Mouse (Mus musculus): Measurements from ENCODE around the gene Rhot2.
"Not testable (repeated sequence)": the region's sequence is repeated elsewhere in the genome, so short reads cannot be mapped to it uniquely, and the experiment has no call there.

Rhot2 gene

GRCm38 (mm10) chr17:25874148-25874720 is 29.6 kb upstream of the Rhot2 start:
- DNase-seq (ENCODE audit: low read depth, low spot score): no peak

DNA sequence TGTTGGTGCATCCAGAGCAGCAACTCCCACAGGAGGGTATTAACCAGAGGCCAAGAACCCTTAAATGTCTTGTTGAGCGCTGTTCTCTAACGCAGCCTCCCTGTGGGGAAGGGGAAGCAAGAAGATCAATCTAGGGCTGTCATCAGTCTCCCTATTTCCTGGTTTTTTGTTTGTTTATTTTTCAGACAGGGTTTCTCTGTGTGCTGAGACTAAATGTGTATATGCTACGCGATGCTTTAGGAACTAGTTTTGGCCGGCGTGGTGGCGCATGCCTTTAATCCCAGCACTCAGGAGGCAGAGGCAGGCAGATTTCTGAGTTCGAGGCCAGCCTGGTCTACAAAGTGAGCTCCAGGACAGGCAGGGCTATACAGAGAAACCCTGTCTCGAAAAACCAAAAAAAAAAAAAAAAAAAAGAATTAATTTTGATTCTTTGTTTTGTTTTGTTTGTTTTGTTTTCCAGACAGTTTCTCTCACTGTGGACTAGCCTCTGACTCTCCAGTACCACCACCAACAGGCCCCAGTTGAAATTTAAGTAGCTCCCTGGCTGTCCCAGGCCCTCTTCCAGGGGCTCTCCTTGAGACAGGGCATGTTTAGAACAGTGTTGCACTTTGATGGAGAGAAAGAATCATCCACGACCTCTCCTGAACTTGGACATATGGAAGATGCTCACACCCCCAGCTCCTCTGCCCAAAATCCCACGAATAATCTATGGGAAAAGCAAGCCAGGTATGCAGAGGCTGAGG is 28.9 kb upstream of the Rhot2 start:
- DNase-seq (ENCODE audit: low read depth, low spot score): no peak

- DNase-seq (ENCODE audit: low read depth, low spot score): no peak
Observed at GRCm38 (mm10) chr17:25872676-25873075, 28.0 kb upstream of the Rhot2 start.

DNA sequence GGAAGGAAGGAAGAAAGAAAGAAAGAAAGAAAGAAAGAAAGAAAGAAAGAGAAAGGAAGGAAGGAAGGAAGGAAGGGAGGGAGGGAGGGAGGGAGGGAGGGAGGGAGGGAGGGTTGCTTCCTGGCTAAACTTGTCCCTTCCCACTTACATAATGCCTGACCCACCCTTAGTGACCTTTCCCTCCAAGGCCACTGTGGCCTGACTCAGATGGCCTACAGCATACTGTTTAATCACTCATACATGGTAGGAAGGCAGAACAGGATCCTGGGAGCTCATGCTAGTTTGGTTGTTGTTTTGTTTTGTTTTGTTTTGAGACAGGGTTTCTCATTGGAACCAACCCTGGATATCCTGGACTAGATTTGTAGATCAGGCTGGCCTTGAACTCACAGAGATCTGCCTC is 26.9 kb upstream of the Rhot2 start:
- DNase-seq (ENCODE audit: low read depth, low spot score): not testable (repeated sequence)

GRCm38 (mm10) chr17:25869954-25870353 is 25.3 kb upstream of the Rhot2 start:
- DNase-seq (ENCODE audit: low read depth, low spot score): no peak

GRCm38 (mm10) chr17:25869498-25869897 is 24.8 kb upstream of the Rhot2 start:
- no peak for DNase-seq (ENCODE audit: low read depth, low spot score)

DNA sequence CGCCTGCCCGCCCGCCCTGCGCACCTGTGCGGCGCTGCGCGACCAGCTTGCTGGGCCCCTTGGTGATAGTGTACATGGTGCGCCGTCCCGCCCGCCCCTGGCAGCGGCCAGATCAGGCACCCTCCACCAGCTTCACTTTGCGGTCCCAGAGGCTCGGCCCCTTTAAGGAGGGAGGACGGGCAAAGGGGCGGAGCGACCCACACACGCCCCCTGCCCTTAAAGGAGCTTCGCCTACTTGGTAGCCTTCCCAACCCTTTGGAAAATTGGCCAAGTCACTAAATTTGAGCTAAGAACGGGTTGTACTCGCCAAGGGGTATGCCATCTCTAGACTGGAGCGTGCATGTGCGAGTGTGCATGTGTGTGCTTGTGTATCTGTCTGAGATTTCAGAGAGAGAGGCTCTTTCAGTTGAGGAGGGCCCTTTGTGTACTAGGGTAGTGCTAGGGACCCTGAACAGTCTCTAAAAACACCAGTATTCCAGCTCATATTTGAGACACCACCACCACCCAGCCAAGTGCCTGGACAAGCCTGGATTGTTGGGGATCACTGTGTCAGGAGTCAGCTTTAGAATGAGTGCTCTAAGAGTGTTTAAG is 24.0 kb upstream of the Rhot2 start, which contains the start of gene Mcrip2:
Gene Mcrip2, minus strand, starts transcription at position 164 of the 591 bp plus-strand sequence.
- peak; percentile 59 for DNase-seq (ENCODE audit: low read depth, low spot score)

DNA sequence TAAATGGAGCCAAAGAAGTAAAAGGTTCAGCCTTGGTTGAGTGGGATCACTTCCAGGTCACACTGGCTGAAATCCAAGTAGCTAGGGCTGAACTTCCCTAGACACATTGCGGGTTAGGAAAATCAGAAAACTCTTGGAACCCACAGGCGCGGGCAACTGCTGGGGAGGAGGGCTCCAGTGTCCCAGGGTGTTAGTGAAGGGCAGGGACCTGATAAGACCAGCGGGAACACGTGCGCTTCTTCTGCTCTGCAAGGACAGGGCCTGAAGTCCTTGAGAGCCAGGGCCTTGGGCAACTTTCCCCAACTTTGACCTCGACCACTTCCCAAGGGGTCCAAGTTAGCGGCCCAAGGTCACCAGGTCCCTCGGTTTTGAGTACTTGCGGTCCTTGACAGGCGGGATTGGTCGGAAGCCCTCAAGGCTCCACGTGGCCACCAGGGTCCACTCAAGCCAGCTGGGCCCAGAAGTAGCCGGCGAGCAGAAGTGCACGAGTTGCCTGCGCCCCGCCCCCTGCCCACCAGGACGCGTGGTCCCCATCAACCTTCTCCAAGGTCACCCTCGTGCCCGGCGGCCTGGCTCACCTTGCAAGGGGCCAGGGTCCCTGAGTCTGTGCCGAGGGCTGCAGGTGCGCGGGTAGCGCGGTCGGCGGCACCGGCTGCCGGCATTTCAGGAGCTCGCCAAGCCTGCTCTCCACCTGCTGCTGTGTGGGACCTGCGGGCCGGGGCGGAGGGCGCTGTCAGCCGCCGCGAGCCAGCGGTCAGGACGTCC is 23.4 kb upstream of the Rhot2 start:
- no peak for DNase-seq (ENCODE audit: low read depth, low spot score)

DNA sequence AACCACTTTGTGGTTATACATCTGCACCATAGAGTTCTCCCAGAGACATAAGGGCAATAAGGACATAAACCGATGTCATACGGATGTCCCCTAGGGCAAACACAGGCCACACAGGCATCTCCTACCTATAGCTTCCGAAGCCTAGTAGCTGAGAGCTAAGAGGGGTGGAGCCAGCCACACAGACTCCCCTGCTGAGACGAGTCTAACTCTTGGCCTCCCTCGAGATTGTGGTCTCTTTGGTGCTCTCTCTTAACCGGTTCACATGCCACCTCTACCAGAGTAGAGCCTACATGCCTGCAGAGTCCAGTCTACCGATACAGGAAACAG is 22.8 kb upstream of the Rhot2 start:
- no peak for DNase-seq (ENCODE audit: low read depth, low spot score)

GRCm38 (mm10) chr17:25866172-25866571 is 21.5 kb upstream of the Rhot2 start:
- DNase-seq (ENCODE audit: low read depth, low spot score): no peak

DNA sequence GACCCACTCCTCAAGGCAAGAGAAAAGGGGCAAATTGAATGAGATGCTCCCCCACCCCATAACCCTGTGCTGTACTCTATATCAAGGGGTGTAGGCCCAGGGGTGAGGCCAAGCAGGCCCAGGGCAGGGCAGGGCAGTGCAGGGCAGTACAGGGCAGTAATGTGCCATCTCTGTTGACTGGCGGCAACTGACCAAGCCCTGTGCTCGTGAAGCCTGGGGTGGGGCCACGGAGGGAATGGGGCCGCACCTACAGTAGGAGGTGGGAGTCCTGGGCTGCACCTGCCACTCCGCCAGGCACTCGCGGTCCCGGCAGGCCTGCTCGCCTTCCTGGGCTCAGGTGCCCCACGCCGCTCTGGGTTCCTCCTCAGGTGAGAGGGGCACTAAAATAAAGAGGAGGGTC is 20.6 kb upstream of the Rhot2 start:
- no peak for DNase-seq (ENCODE audit: low read depth, low spot score)

DNA sequence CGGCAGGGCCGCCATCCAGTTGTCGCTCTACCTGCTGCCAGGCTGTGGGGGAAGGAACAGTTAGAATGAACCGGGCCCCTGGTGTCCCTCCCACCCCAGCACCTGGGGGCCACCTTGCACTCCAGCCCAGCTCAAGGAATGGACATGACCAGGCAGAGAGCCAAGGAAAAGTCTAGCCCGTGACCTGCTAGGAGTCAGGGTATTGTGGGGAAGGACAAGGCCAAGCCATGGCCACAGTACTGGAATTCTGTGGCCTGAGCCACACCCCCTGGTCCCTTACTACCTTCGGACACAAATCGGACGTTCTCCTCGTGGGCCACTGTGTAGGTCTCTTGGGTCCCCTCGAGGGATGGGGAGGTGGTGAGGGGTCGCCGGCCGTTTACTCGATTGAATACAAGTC is 19.7 kb upstream of the Rhot2 start:
- no peak for DNase-seq (ENCODE audit: low read depth, low spot score)

- DNase-seq (ENCODE audit: low read depth, low spot score): no peak
Observed at GRCm38 (mm10) chr17:25863681-25864080, 19.0 kb upstream of the Rhot2 start.

DNA sequence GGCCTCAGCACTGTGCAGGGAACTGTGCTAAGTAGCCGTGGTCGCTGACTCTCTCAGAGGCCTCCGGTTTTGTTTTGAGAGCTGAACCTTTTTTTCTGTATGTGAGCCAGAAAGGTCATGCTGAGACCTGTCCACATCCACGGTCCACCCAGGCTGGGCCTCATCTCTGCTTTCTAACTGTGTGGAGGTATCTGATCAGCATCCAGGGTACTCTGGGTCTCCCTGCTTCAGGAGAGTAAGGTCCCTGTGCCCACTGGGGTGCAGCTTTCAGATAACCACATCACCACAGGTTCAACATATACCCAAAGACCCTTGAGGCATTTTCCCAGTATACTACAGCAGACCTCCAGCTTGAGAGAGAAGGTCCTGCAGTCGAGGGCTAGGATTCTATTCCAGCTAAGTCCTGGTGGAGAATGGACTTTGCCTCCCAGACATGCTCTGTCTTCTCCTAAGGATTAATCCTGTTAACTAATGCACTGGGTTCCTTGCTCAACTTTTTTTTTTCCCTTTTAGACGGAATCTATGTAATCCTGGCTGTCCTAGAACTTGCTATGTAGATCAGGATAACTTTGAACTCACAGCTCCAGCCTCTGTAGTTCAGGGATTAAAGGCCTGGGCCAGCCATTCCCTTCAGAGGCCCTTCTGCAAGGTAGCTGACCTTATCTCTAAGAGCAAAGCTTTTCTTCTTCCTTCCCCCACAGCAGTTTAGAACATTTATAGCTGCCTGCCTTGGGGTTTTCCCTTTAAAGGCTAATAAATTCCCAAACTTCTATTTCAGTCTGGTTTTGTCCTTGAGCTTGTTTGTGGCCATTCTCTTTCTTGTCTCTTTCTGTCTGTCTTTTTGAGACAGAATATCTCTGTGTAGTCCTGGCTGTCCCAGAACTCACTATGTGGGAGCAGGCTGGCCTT is 17.3 kb upstream of the Rhot2 start:
- DNase-seq (ENCODE audit: low read depth, low spot score): no peak

- peak; percentile 85 for DNase-seq (ENCODE audit: low read depth, low spot score)
Observed at GRCm38 (mm10) chr17:25860832-25861703, 16.4 kb upstream of the Rhot2 start, which contains the start of gene Wdr90. Wdr90 (minus strand) TSS chr17:25861501.

GRCm38 (mm10) chr17:25860229-25860628 is 15.6 kb upstream of the Rhot2 start:
- DNase-seq (ENCODE audit: low read depth, low spot score): no peak

GRCm38 (mm10) chr17:25843636-25844395 is 835 bp downstream of the Rhot2 start:
- no peak for DNase-seq (ENCODE audit: low read depth, low spot score)

GRCm38 (mm10) chr17:25843122-25843521 is 1.5 kb downstream of the Rhot2 start:
- DNase-seq (ENCODE audit: low read depth, low spot score): no peak

DNA sequence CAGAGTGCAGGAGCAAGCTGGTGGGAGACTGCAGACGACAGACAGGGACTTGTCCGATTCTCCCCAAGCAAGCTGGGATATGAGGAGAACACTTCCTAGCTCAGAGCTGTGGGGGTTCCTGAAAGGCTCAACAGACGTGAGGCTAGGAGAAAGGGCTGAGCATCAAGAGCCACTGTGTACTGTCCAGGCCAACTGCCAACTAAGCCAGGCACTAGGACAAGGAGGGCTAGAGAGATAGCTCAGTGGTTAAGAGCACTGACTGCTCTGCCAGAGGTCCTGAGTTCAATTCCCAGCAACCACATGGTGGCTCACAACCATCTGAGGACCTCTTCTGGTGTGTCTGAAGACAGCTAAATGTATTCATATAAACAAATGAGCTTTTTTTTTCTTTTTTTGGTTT is 2.1 kb downstream of the Rhot2 start:
- DNase-seq (ENCODE audit: low read depth, low spot score): no peak

All from brain, embryonic 18.5 days (tissue).